ENCODE assay signal across 25 mouse cellular contexts in genomic region chr16:22601756-22602155, GRCm38 (mm10).
"Had no signal": no experiment of that assay in that cellular context is flagged by ENCODE, and none has a peak within 500 bp of the region (broad histone marks: within the 10 kb centered on the region; RNA-seq: fewer than 3 reads in every experiment).

No protein-coding gene starts in this region.

- H3K9me3 ChIP-seq: heart, embryonic 13.5 days; heart, embryonic 15.5 days; hindbrain, embryonic 10.5 days; hindbrain, embryonic 12.5 days; limb, embryonic 10.5 days; limb, embryonic 12.5 days; liver, embryonic 13.5 days had no signal

- H3K27me3 ChIP-seq: heart, embryonic 13.5 days; heart, embryonic 15.5 days; hindbrain, embryonic 12.5 days; limb, embryonic 12.5 days; liver, embryonic 13.5 days had no signal

- H3K4me1 ChIP-seq: heart, embryonic 13.5 days; heart, embryonic 15.5 days; hindbrain, embryonic 10.5 days; hindbrain, embryonic 12.5 days; limb, embryonic 10.5 days; limb, embryonic 12.5 days; liver, embryonic 13.5 days had no signal

- H3K36me3 ChIP-seq: heart, embryonic 13.5 days; heart, embryonic 15.5 days; hindbrain, embryonic 10.5 days; hindbrain, embryonic 12.5 days; limb, embryonic 10.5 days; limb, embryonic 12.5 days; liver, embryonic 13.5 days had no signal

- H3K4me2 ChIP-seq: heart, embryonic 11.5 days; heart, embryonic 13.5 days; heart, embryonic 15.5 days; hindbrain, embryonic 12.5 days; hindbrain, embryonic 14.5 days; limb, embryonic 12.5 days; liver, embryonic 11.5 days; liver, embryonic 13.5 days had no signal

- H3K9ac ChIP-seq: heart, embryonic 13.5 days; heart, embryonic 15.5 days; hindbrain, embryonic 12.5 days; hindbrain, embryonic 14.5 days; limb, embryonic 12.5 days; liver, embryonic 13.5 days had no signal

- ATAC-seq: hindbrain, embryonic 16.5 days; inflammation-experienced regulatory T-cells, adult 6 months had no signal

- H3K4me3 ChIP-seq: gastrocnemius, adult 2 months; heart, adult 2 months; heart, embryonic 13.5 days; heart, embryonic 15.5 days; hindbrain, embryonic 10.5 days; hindbrain, embryonic 12.5 days; left cerebral cortex, adult 2 months; limb, embryonic 10.5 days; limb, embryonic 12.5 days; liver, embryonic 13.5 days had no signal

- DNase-seq: gastrocnemius, adult 2 months; gastrocnemius, postnatal 10 days; gastrocnemius, postnatal 25 days; heart, adult 2 months; heart, postnatal 14 days; heart, postnatal 4 days; kidney, adult 18-20 months; kidney, adult 8-10 months; kidney, postnatal 10 days; kidney, postnatal 25 days; kidney, postnatal 4 days; liver; liver, embryonic 13.5 days had no signal

- H3K27ac ChIP-seq: gastrocnemius, adult 2 months; heart, adult 2 months; heart, embryonic 13.5 days; heart, embryonic 15.5 days; hindbrain, embryonic 10.5 days; hindbrain, embryonic 12.5 days; hindbrain, embryonic 14.5 days; left cerebral cortex, adult 2 months; limb, embryonic 10.5 days; limb, embryonic 12.5 days; liver, embryonic 13.5 days had no signal
